Mouse (Mus musculus) cerebellum, adult 8-10 months (tissue): ENCODE measurements at regions not wholly inside any gene's neighbourhood (a gene's known extent, or its start where the extent isn't known, plus 50 kb on each side); places are given as distances from the start of the nearest gene placed in this dataset.
A peak's percentile ranks its signal among the peaks of the same experiment; 100 is the strongest.
"Not testable (repeated sequence)": the region's sequence is repeated elsewhere in the genome, so short reads cannot be mapped to it uniquely, and the experiment has no call there.

Experiments
- DNase-seq: peaks from one replicate; pipeline ENCODE4 v3.0.0; 2022

- DNase-seq, result no peak
Observed at GRCm38 (mm10) chr12:48387724-48388123, 994.7 kb upstream of the Foxg1 start.

- DNase-seq, result no peak
Observed at GRCm38 (mm10) chr12:48388192-48388812, 994.2 kb upstream of the Foxg1 start.

- DNase-seq, result no peak
Observed at GRCm38 (mm10) chr12:48391008-48391407, 991.5 kb upstream of the Foxg1 start.

GRCm38 (mm10) chr12:48439333-48440046 lies 943.0 kb upstream of the Foxg1 start:
- DNase-seq, result no peak

- DNase-seq, result not testable (repeated sequence)
Observed at GRCm38 (mm10) chr12:48448719-48449118, 933.7 kb upstream of the Foxg1 start.

- no peak for DNase-seq
Observed at GRCm38 (mm10) chr12:48462392-48462791, 920.1 kb upstream of the Foxg1 start.

- DNase-seq, result no peak
Observed at GRCm38 (mm10) chr12:48500735-48501134, 881.7 kb upstream of the Foxg1 start.

- DNase-seq, result no peak
Observed at GRCm38 (mm10) chr12:48511594-48511993, 870.9 kb upstream of the Foxg1 start.

- no peak for DNase-seq
Observed at GRCm38 (mm10) chr12:48512259-48512658, 870.2 kb upstream of the Foxg1 start.

- no peak for DNase-seq
Observed at GRCm38 (mm10) chr12:48521996-48522395, 860.5 kb upstream of the Foxg1 start.

- DNase-seq, result peak; percentile 12
Observed at GRCm38 (mm10) chr12:48559690-48560089, 822.8 kb upstream of the Foxg1 start.

GRCm38 (mm10) chr12:48604401-48605197 lies 777.9 kb upstream of the Foxg1 start:
- DNase-seq, result no peak

- DNase-seq, result no peak
Observed at GRCm38 (mm10) chr12:48605423-48605822, 777.0 kb upstream of the Foxg1 start.

GRCm38 (mm10) chr12:48609391-48609790 lies 773.1 kb upstream of the Foxg1 start:
- no peak for DNase-seq

- DNase-seq, result no peak
Observed at GRCm38 (mm10) chr12:48612066-48612465, 770.4 kb upstream of the Foxg1 start.

- DNase-seq, result no peak
Observed at GRCm38 (mm10) chr12:48616337-48616736, 766.1 kb upstream of the Foxg1 start.

- no peak for DNase-seq
Observed at GRCm38 (mm10) chr12:48633559-48633958, 748.9 kb upstream of the Foxg1 start.

GRCm38 (mm10) chr12:48634671-48635241 lies 747.7 kb upstream of the Foxg1 start:
- no peak for DNase-seq

GRCm38 (mm10) chr12:48641974-48642373 lies 740.5 kb upstream of the Foxg1 start:
- DNase-seq, result no peak

- DNase-seq, result no peak
Observed at GRCm38 (mm10) chr12:48645135-48645534, 737.3 kb upstream of the Foxg1 start.

GRCm38 (mm10) chr12:48645910-48646309 lies 736.5 kb upstream of the Foxg1 start:
- no peak for DNase-seq

- DNase-seq, result no peak
Observed at GRCm38 (mm10) chr12:48675176-48675575, 707.3 kb upstream of the Foxg1 start.

GRCm38 (mm10) chr12:48680957-48681356 lies 701.5 kb upstream of the Foxg1 start:
- DNase-seq, result no peak
